Mouse (Mus musculus) adrenal gland (tissue): ENCODE measurements around the gene Pitpnc1.

Experiments used
- intact Hi-C: fragments of 180-260 bp; cut with DNase I; formaldehyde crosslinking; loops from one replicate; pipeline ENCODE4 v1.15.1; 2025

Pitpnc1 gene

GRCm38 (mm10) chr11:107161215-107161614 is 309.3 kb downstream of the Pitpnc1 start:
- intact Hi-C loops: no loop called here

GRCm38 (mm10) chr11:107159034-107159433 is 311.5 kb downstream of the Pitpnc1 start:
- intact Hi-C loops: no loop called here
